Mouse (Mus musculus) monocyte, adult 5-6 weeks (primary cell): ENCODE results near the gene Nptx1. TPM values are rescaled to one million over a fixed set of nuclear protein-coding genes. Genes with fewer than 3 reads are reported as not detected.

Experiments used
- ATAC-seq: fragments of 153-309, 156-312 bp; replicated peaks from 2 replicates; pipeline ENCODE4 v1.8.0; 2017; ENCODE audit warnings: mild to moderate bottlenecking; ENCODE audit not compliant: low TSS enrichment, insufficient number of reproducible peaks, severe bottlenecking, poor library complexity, low FRiP score
- total RNA-seq: library from RNA; stranded (forward); fragments of 200-1000, 200-491, 200-594 nt; gene quantifications from 3 replicates; pipeline ENCODE4 v1.2.3, GENCODE M21; 2017

Gene Nptx1
- total RNA-seq, 1 experiment from 2014 or later = 0.29 TPM

- no peak for ATAC-seq
Observed at GRCm38 (mm10) chr11:119552902-119553802, 5.6 kb upstream of the Nptx1 start.

- ATAC-seq = no peak
Observed at GRCm38 (mm10) chr11:119552301-119552700, 4.7 kb upstream of the Nptx1 start.

- ATAC-seq = no peak
Observed at GRCm38 (mm10) chr11:119551468-119551867, 3.9 kb upstream of the Nptx1 start.

- no peak for ATAC-seq
Observed at GRCm38 (mm10) chr11:119550546-119551335, 3.2 kb upstream of the Nptx1 start.

GRCm38 (mm10) chr11:119549371-119549811 is 1.8 kb upstream of the Nptx1 start:
- ATAC-seq = no peak

- ATAC-seq = no peak
Observed at GRCm38 (mm10) chr11:119548741-119549370, 1.3 kb upstream of the Nptx1 start.

- no peak for ATAC-seq
Observed at GRCm38 (mm10) chr11:119547951-119548591, 518 bp upstream of the Nptx1 start.

GRCm38 (mm10) chr11:119546496-119547182 is 914 bp downstream of the Nptx1 start:
- no peak for ATAC-seq

- ATAC-seq = no peak
Observed at GRCm38 (mm10) chr11:119545741-119546495, 1.6 kb downstream of the Nptx1 start.

GRCm38 (mm10) chr11:119545281-119545680 is 2.3 kb downstream of the Nptx1 start:
- no peak for ATAC-seq

- no peak for ATAC-seq
Observed at GRCm38 (mm10) chr11:119544518-119545105, 2.9 kb downstream of the Nptx1 start.

GRCm38 (mm10) chr11:119543816-119544517 is 3.6 kb downstream of the Nptx1 start:
- no peak for ATAC-seq

GRCm38 (mm10) chr11:119542886-119543285 is 4.7 kb downstream of the Nptx1 start:
- no peak for ATAC-seq

GRCm38 (mm10) chr11:119542371-119542770 is 5.2 kb downstream of the Nptx1 start:
- no peak for ATAC-seq

GRCm38 (mm10) chr11:119541082-119541481 is 6.5 kb downstream of the Nptx1 start:
- ATAC-seq = no peak

GRCm38 (mm10) chr11:119540560-119540959 is 7.0 kb downstream of the Nptx1 start:
- ATAC-seq = no peak

GRCm38 (mm10) chr11:119539944-119540343 is 7.6 kb downstream of the Nptx1 start:
- ATAC-seq = no peak
